Mouse (Mus musculus) heart, embryonic 14.5 days (tissue): Measurements from ENCODE around the gene Prdm10. TPM values are rescaled to one million over a fixed set of nuclear protein-coding genes. Genes with fewer than 3 reads are reported as not detected.

Source experiments
- ATAC-seq: fragments of 200-750 bp; cut with Nextera tagmentation; 2 replicates; pipeline ENCODE4 v1.8.0; 2017; ENCODE audit warnings: low read depth, moderate TSS enrichment; ENCODE audit not compliant: insufficient number of reproducible peaks, insufficient read depth, low FRiP score
- H3K27ac ChIP-seq, 2 experiments: fragments of 200-500 bp in 1 of 2; fragments of 300-500 bp in 1 of 2; sonication (generic) in 1 of 2; replicated peaks in 1 of 2; 2 replicates each; pipeline ENCODE4 v1.5.1; 2012 to 2014; ENCODE audit warnings: low read depth in 2 of 2, low read length in 2 of 2, control low read depth in 1 of 2, mild to moderate bottlenecking in 1 of 2, mixed read lengths in 1 of 2; ENCODE audit not compliant: control insufficient read depth in 1 of 2, insufficient read depth in 1 of 2
- H3K27me3 ChIP-seq: fragments of 300-500 bp; sonication (generic); 2 replicates; pipeline ENCODE4 v1.6.1; 2014; ENCODE audit warnings: mild to moderate bottlenecking, low read length, control low read depth; ENCODE audit not compliant: control insufficient read depth, insufficient read depth
- H3K36me3 ChIP-seq: fragments of 300-500 bp; sonication (generic); 2 replicates; pipeline ENCODE4 v1.6.1; 2014; ENCODE audit warnings: mild to moderate bottlenecking, control low read depth, low read length, mixed read lengths; ENCODE audit not compliant: control insufficient read depth, insufficient read depth
- H3K4me1 ChIP-seq, 2 experiments: fragments of 200-500 bp in 1 of 2; fragments of 300-500 bp in 1 of 2; sonication (generic) in 1 of 2; 2 replicates each; pipeline ENCODE4 v1.6.1; 2012 to 2014; ENCODE audit warnings: low read length in 2 of 2, control low read depth in 1 of 2, mixed read lengths in 1 of 2; ENCODE audit not compliant: control insufficient read depth in 2 of 2, insufficient read depth in 2 of 2
- H3K4me2 ChIP-seq: fragments of 300-500 bp; sonication (generic); 2 replicates; pipeline ENCODE4 v1.6.1; 2014; ENCODE audit warnings: mild to moderate bottlenecking, low read length
- H3K4me3 ChIP-seq, 2 experiments: fragments of 200-500 bp in 1 of 2; fragments of 300-500 bp in 1 of 2; sonication (generic) in 1 of 2; 2 replicates each; pipeline ENCODE4 v1.5.1; 2012 to 2014; ENCODE audit warnings: low read length in 2 of 2, mild to moderate bottlenecking in 2 of 2, control low read depth in 1 of 2, low read depth in 1 of 2, moderate library complexity in 1 of 2; ENCODE audit not compliant: control insufficient read depth in 1 of 2, insufficient read depth in 1 of 2
- H3K9ac ChIP-seq: fragments of 300-500 bp; sonication (generic); 2 replicates; pipeline ENCODE4 v1.6.1; 2014; ENCODE audit warnings: mild to moderate bottlenecking, low read length
- H3K9me3 ChIP-seq: fragments of 300-500 bp; sonication (generic); 2 replicates; pipeline ENCODE4 v1.6.1; 2016; ENCODE audit warnings: low read length, control low read depth; ENCODE audit not compliant: control insufficient read depth
- WGBS: fragments of 180-500 bp; shearing (Covaris S2); extraction: QIAGEN DNeasy Blood & Tissue Kit; methylation state at CpG from one replicate; pipeline ENCODE4 v1.1.7; 2014; 5-methylcytosine and 5-hydroxymethylcytosine counted together
- polyA plus RNA-seq: library from polyadenylated mRNA; unstranded; fragments of >200 nt; fragmentation: Nextera tagmentation; extraction: Ambion mirVana; gene quantifications from 2 replicates; pipeline ENCODE4 v1.2.1, GENCODE M21; 2014

Gene Prdm10
- polyA plus RNA-seq, 1 experiment from 2014 or later: 4.2 TPM

DNA sequence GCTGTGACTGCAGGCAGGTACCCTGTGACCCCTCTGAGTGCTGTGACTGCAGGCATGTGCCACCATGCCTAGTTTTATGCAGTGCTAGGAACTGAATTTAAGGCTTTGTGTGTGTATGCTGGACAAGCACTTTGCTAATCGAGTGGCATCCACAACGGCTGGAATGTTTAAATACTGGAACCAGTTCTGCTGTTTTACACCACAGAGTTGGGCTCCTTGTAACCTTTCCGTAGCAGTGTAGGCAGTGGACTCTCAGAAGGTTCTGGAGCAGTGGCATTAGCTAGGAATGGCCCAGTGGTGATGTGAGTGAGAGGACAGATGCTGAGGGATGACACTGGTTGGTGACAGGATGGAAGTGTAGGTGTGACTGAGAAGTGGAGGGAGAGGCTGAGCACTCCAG lies 26.9 kb downstream of the Prdm10 start:
- no peak for ATAC-seq
- H3K27me3 ChIP-seq: no peaks in the 10 kb centered on the region
- 79% methylated on average over 3 of the region's 3 CpGs for WGBS

DNA sequence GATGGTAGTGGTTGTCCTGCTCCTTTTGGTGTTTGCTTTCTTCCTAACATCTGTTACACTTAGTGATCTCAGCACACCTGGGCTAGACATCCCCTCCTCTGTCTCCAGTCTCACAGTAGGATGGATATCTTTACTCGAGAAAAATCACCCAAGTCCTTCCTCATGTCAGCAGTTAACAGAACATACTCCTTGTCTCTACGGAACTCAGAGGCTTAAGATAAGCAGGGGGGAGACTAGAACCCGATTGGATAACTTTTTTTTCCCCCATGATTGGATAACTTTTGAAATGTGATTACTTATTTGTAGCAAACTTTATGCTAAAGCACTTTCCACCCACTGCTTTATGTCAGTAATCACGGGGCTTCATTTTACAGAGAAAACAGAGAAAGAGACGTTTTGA lies 28.7 kb downstream of the Prdm10 start:
- H3K4me1 ChIP-seq: no peaks in the 10 kb centered on the region; a peak in 1 of 4 replicates
- no peaks in the 10 kb centered on the region for H3K9me3 ChIP-seq
- H3K27ac ChIP-seq: no peak overlapping the region
- no peak overlapping the region for H3K9ac ChIP-seq
- WGBS: 35% methylated on average over 5 of the region's 5 CpGs
- no peaks in the 10 kb centered on the region for H3K27me3 ChIP-seq
- no peak for ATAC-seq
- no peak overlapping the region for H3K4me3 ChIP-seq
- no peak overlapping the region for H3K4me2 ChIP-seq
- H3K36me3 ChIP-seq: no peaks in the 10 kb centered on the region

More for the DNA sequence above, 26.9 kb downstream of the Prdm10 start:
- Histone ChIP-seq H3K27ac (no peak overlapping the region), H3K4me3 (no peak overlapping the region), H3K4me2 (no peak overlapping the region), H3K9me3 (no peaks in the 10 kb centered on the region), H3K36me3 (no peaks in the 10 kb centered on the region), H3K4me1 (no peaks in the 10 kb centered on the region; a peak in 1 of 4 replicates), H3K9ac (no peak overlapping the region)

DNA sequence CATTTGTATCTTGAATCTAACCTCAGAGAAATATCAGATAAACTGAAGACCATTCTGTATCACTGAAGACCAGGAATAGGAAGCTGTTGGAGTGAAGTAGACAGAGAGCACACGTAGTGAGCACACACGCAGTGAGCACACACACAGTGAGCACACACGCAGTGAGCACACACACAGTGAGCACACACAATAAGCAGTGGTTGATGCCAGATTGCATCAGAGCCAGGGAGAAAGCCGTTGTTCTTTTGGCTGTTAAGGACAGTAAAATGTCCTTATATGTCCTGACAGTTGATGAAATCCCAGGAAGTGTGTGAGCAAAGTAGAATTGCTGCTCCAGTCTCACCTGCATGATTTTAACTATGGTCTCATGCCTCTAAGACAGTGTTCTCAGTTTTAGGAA lies 30.3 kb downstream of the Prdm10 start:
- Histone ChIP-seq H3K4me2 (no peak overlapping the region), H3K27ac (no peak overlapping the region), H3K4me3 (no peak overlapping the region), H3K9me3 (no peaks in the 10 kb centered on the region), H3K36me3 (no peaks in the 10 kb centered on the region; the same call in 1 of the 2 replicates), H3K27me3 (no peaks in the 10 kb centered on the region), H3K4me1 (no peaks in the 10 kb centered on the region; a peak in 1 of 4 replicates), H3K9ac (no peak overlapping the region)
- no peak for ATAC-seq
- 90% methylated on average over 4 of the region's 4 CpGs for WGBS

DNA sequence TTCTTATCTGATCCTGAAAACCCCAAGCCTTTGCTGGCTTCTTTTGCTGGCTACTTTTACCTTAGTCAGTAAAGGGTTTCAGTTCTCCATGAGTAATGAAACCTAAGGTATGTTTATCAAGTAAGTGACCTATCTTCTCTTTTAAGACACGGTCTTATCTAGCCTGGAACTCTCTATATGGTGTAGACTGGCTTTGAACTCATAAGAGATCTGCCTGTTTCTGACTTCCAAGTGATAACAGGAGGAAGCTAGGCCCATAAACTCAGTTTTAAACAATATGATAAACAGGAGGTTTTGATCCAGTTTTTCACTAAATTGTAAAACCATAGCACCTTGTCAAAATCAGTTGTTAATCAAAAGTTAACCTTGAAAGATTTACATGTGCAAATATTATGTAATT lies 33.5 kb downstream of the Prdm10 start:
- Histone ChIP-seq H3K4me2 (no peak overlapping the region), H3K4me1 (no peaks in the 10 kb centered on the region), H3K27ac (no peak overlapping the region), H3K9me3 (no peaks in the 10 kb centered on the region), H3K36me3 (no peaks in the 10 kb centered on the region; the same call in 1 of the 2 replicates), H3K9ac (no peak overlapping the region), H3K27me3 (no peaks in the 10 kb centered on the region), H3K4me3 (no peak overlapping the region)
- 59% methylated on average over 1 of the region's 1 CpGs for WGBS
- ATAC-seq: no peak

DNA sequence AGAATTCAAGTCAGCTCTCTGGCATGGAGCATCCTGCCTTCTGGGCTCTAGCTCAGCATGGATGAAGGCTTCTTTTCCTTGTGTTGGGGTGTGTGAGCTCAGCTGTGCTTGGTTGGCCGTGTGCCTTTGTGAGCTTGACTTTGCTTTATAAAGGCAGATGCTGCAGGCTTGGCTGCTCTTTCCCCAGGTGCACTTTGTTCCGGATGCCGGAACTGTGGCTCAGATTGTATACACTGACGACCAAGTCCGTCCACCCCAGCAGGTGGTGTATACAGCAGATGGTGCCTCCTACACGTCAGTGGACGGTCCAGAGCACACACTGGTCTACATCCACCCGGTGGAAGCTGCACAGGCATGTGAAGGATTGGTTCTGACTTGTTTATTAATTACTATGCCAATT lies 35.6 kb downstream of the Prdm10 start:
- Histone ChIP-seq H3K4me3 (no peak overlapping the region), H3K9ac (no peak overlapping the region), H3K4me1 (peaks cover 0 to 4% of the 10 kb centered on the region in 2 experiments; a peak in 1 of 4 replicates), H3K36me3 (no peaks in the 10 kb centered on the region; the same call in 1 of the 2 replicates), H3K27ac (no peak overlapping the region), H3K9me3 (no peaks in the 10 kb centered on the region), H3K4me2 (no peak overlapping the region), H3K27me3 (no peaks in the 10 kb centered on the region)
- ATAC-seq: no peak
- WGBS: 82% methylated on average over 8 of the region's 8 CpGs

DNA sequence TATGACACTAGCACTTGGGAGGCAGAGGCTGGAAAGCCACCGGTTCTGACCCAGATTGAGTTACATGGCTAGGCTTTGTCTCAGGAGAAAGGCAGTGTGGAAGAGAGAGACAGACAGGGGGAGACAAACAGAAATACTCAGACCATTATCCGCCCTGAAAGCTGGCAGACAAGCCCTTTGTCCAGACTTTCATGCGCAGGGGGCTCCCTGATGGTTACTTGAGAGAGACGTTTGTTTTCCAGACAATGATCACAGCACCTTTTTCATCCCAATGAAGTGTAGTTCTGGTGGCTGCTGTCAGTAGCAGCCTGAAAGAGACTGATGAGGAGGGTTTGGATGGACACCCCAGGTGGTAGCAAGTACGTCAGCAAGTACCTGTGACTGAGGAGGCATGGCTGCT lies 38.6 kb downstream of the Prdm10 start:
- no peak overlapping the region for H3K9ac ChIP-seq
- no peaks in the 10 kb centered on the region; the same call in 1 of the 2 replicates for H3K36me3 ChIP-seq
- no peak overlapping the region for H3K27ac ChIP-seq
- H3K4me1 ChIP-seq: peaks cover 2 to 16% of the 10 kb centered on the region in 2 experiments
- no peak overlapping the region for H3K4me2 ChIP-seq
- 77% methylated on average over 5 of the region's 5 CpGs for WGBS
- no peak for ATAC-seq
- H3K4me3 ChIP-seq: no peak overlapping the region
- no peaks in the 10 kb centered on the region for H3K27me3 ChIP-seq
- H3K9me3 ChIP-seq: no peaks in the 10 kb centered on the region

DNA sequence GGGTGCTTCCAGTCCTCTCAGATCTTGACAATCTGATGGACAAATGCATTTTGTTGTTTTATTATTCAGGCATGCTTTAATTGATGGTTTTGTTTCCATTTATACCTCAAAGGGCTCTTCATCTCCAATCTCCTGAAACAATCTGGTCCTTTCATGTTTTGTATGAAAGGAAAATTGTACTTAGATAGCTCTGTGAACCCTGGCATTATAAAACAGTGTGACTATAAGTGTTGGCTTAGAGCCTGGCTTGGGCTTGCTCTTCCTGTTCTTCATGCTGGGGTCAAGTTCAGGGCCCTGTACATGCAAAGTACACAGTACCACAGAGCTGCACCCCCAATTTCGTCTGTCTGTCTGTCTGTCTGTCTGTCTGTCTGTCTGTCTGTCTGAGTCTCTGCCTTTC lies 40.4 kb downstream of the Prdm10 start:
- H3K4me3 ChIP-seq: no peak overlapping the region

DNA sequence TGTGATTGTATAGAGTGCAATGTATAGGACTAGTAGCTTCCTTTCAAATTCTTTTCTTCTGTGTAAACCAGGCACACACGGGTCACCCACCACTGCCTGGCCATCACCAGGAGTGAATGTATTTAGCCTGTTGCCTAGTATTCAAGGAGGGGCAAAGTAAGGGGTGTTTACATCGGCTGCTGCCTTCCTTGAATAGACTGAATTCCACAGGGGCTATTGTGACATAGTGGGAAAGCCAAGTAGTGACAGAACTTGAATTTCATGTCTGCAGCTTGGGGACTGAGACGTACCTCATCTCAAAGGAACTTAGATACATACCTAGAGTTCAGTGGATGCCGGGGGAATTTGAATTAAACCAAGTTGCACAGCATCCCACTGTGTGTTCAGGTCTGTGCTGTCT lies 41.2 kb downstream of the Prdm10 start:
- no peak for ATAC-seq
- Histone ChIP-seq H3K4me2 (no peak overlapping the region), H3K9me3 (no peaks in the 10 kb centered on the region), H3K36me3 (0 out of 2 replicates have a peak, but pooled peaks cover 3% of the 10 kb centered on the region), H3K27ac (no peak overlapping the region), H3K9ac (no peak overlapping the region), H3K4me1 (peaks cover 4 to 16% of the 10 kb centered on the region in 2 experiments), H3K4me3 (no peak overlapping the region), H3K27me3 (no peaks in the 10 kb centered on the region)
- WGBS: 26% methylated on average over 4 of the region's 4 CpGs

More for the DNA sequence above, 40.4 kb downstream of the Prdm10 start:
- Histone ChIP-seq H3K27ac (no peak overlapping the region), H3K9me3 (no peaks in the 10 kb centered on the region), H3K4me2 (no peak overlapping the region), H3K36me3 (0 out of 2 replicates have a peak, but pooled peaks cover 2% of the 10 kb centered on the region), H3K4me1 (peaks cover 4 to 16% of the 10 kb centered on the region in 2 experiments), H3K9ac (no peak overlapping the region), H3K27me3 (no peaks in the 10 kb centered on the region)
- 59% methylated on average over 1 of the region's 1 CpGs for WGBS
- ATAC-seq: no peak
